Mouse (Mus musculus): Measurements from ENCODE around the gene Lyrm1.

The Lyrm1 gene

DNA sequence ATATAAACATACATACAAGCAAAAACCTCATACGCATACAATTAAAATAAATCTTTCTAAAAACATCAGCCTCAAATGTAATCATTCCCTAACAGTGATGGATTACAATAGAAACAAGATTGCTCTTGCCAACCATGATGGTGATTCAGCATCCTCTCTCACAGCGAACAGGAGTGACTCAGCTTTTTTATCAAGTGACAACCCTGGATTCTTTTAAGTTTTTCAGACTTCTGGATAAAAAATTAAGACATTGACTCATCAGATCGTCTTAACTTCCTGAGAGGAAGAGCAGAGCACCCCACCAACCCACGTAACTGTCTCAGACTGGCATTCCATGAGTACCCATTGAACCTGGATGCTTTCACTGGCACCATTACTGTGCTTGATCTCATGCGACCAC is 78.6 kb downstream of the Lyrm1 start:
- TF ChIP-seq GATA4 (IDR thresholded peaks at IDR 0.05; ENCODE audit: insufficient replicate concordance, low read length), result no peak

- TF ChIP-seq GATA4 (IDR thresholded peaks at IDR 0.05; ENCODE audit: insufficient replicate concordance, low read length), result no peak
Measured at GRCm38 (mm10) chr7:119976256-119976655, 80.6 kb downstream of the Lyrm1 start.

GRCm38 (mm10) chr7:119977574-119977973 is 81.9 kb downstream of the Lyrm1 start:
- TF ChIP-seq GATA4 (IDR thresholded peaks at IDR 0.05; ENCODE audit: insufficient replicate concordance, low read length), result no peak

DNA sequence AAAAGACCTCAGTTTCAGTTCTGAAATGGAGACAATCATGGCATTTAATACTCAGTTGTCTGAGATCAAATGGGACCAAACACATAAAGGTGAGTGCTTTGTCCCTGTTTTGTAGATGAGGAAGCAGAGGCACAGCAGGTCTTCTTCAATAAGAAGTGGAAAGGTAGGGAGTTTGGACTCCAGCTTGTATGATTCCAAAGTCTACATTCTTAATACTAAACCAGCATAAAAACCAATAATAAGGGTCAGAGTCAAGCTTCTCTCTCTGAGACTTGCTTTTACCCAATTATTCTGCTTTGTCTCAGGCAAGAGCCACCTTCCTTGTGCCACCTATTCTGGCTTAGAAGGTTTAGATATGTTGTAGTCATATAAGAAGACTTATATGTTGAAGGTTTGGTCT is 82.9 kb downstream of the Lyrm1 start:
- no peak for TF ChIP-seq GATA4 (IDR thresholded peaks at IDR 0.05; ENCODE audit: insufficient replicate concordance, low read length)

- no peak for TF ChIP-seq GATA4 (IDR thresholded peaks at IDR 0.05; ENCODE audit: insufficient replicate concordance, low read length)
Measured at GRCm38 (mm10) chr7:119980170-119980569, 84.5 kb downstream of the Lyrm1 start.

DNA sequence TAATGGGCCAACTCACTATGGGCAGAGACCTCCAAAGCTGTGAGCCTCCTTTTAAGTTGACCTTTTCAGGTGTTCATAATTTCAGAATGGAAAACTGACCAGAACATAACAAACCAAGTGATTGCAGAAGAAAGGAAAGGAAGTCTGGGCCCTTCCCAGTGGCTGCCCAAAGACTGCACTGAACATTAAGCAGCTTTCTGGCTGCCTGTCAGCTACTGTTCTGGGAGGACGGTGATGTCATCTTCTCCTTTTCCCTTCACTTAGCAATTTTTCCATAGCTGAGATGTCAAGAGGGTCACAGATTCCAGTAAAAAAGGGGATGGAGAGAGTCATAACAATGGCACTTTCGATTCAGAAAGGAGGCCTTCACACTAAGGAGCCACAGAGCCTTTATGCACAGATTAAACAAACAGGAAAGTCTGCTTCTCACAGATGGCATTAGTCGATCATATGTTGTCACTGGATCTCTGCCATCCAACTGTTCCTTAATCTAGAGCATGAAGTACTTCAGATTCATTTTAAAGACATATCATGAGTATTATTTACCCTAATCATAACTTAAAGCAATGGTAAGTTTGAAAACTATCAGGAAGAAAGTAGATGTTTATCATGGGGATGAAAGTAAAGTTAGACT is 89.7 kb downstream of the Lyrm1 start:
- no peak for TF ChIP-seq GATA4 (IDR thresholded peaks at IDR 0.05; ENCODE audit: insufficient replicate concordance, low read length)

- no peak for TF ChIP-seq GATA4 (IDR thresholded peaks at IDR 0.05; ENCODE audit: insufficient replicate concordance, low read length)
Measured at GRCm38 (mm10) chr7:119997066-119997465, 101.4 kb downstream of the Lyrm1 start.
